Mouse (Mus musculus): Measurements from ENCODE around the gene Cabp2. TPM values are rescaled to one million over a fixed set of nuclear protein-coding genes. Genes with fewer than 3 reads are reported as not detected.
A peak's percentile ranks its signal among the peaks of the same experiment; 100 is the strongest.
"Not testable (repeated sequence)": the region's sequence is repeated elsewhere in the genome, so short reads cannot be mapped to it uniquely, and the experiment has no call there.

The Cabp2 gene
- total and polyA plus RNA-seq, 3 experiments: not detected

DNA sequence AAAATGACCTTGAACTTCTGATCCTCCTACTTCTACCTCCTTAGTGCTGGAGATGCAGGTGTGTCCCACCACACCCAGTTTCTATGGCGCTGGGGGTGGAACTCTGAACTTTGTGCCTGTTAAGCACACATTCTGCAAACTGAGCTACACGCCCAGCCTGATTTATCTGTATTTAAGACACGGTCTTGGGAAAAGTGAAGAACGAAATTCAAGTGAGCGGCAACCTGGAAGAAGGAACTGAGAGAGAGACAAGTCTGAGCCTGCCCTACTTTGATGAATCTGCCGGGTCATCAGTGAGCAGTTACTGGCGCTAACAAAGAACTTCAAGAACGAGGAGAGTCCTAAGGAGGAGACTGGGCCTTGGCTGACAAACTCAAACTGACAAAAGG lies 34.5 kb upstream of the Cabp2 start:
- DNase-seq: no peak
- Histone ChIP-seq H3K79me2 (replicated peaks; ENCODE audit: control insufficient read depth, insufficient read depth, low read length) (no peaks in the 10 kb centered on the region), H3K4me3 (no peak overlapping the region), H3K27me3 (ENCODE audit: control insufficient read depth, insufficient read depth, low read length) (no peaks in the 10 kb centered on the region), H3K9ac (ENCODE audit: low read depth, low read length) (no peak overlapping the region), H3K4me1 (ENCODE audit: control insufficient read depth, insufficient read depth, low read length) (peaks cover 6% of the 10 kb centered on the region), H3K36me3 (ENCODE audit: control insufficient read depth, insufficient read depth, low read length) (no peaks in the 10 kb centered on the region), H3K27ac (no peak overlapping the region)
- TF ChIP-seq POLR2A (IDR thresholded peaks at IDR 0.05; ENCODE audit: insufficient read depth, low read depth, low read length): no peak
- no peak for TF ChIP-seq EP300 (IDR thresholded peaks at IDR 0.05; ENCODE audit: insufficient read depth, low read depth, low read length)
- no peak for TF ChIP-seq CTCF (IDR thresholded peaks at IDR 0.05)
- intact Hi-C loops (cut with DNase I): no loop called here
- 90% methylated on average over 8 of the region's 8 CpGs for WGBS

DNA sequence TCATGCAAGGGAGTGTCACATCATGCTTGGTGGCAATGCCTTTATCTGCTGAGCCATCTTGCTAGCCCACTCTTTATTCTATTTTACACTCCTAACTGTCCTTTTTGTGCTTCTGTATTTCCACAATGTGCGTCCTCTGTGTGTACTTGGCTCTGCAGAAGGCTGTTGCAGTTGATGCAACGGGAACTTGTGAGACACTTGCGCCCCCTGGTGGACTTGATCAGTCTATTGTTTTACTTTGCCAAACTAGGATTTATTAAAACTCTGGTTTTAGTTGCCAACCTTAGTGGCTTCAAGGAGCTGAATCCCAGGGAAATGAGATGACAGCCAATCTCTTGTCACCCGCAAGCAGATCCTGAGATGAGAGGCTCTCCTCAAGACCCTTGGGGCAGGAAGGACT lies 33.5 kb upstream of the Cabp2 start:
- Histone ChIP-seq H3K36me3 (ENCODE audit: control insufficient read depth, insufficient read depth, low read length) (no peaks in the 10 kb centered on the region), H3K79me2 (replicated peaks; ENCODE audit: control insufficient read depth, insufficient read depth, low read length) (no peaks in the 10 kb centered on the region), H3K9ac (ENCODE audit: low read depth, low read length) (no peak overlapping the region), H3K4me3 (no peak overlapping the region), H3K27me3 (ENCODE audit: control insufficient read depth, insufficient read depth, low read length) (no peaks in the 10 kb centered on the region), H3K27ac (no peak overlapping the region), H3K4me1 (ENCODE audit: control insufficient read depth, insufficient read depth, low read length) (peaks cover 6% of the 10 kb centered on the region)
- peak; percentile 76 to 83 for DNase-seq
- WGBS: 21% methylated on average over 4 of the region's 4 CpGs
- TF ChIP-seq POLR2A (IDR thresholded peaks at IDR 0.05; ENCODE audit: insufficient read depth, low read depth, low read length): no peak
- no peak for TF ChIP-seq EP300 (IDR thresholded peaks at IDR 0.05; ENCODE audit: insufficient read depth, low read depth, low read length)
- peak; percentile 91 for TF ChIP-seq CTCF (IDR thresholded peaks at IDR 0.05)
- intact Hi-C loops (cut with DNase I): loop anchor here (1.0 kb wide), 1 partner anchor 29 kb away; no protein-coding TSS in a partner anchor

DNA sequence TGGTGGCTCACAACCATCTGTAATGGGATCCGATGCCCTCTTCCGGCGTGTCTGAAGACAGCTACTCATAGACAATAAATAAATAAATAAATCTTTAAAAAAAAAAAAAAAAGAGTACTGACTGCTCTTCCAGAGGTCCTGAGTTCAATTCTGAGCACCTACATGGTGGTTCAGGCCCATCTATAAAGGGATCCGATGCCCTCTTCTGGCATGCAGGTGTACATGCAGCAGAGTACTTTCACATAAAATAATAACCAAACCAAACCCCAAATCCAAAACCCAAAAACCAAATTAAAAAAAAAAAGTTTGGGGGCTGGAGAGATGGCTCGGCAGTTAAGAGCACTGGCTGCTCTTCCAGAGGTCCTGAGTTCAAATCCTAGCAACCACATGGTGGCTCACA lies 32.3 kb upstream of the Cabp2 start:
- DNase-seq; H3K4me1 ChIP-seq (ENCODE audit: control insufficient read depth, insufficient read depth, low read length); H3K36me3 ChIP-seq (ENCODE audit: control insufficient read depth, insufficient read depth, low read length); H3K4me3 ChIP-seq; H3K9ac ChIP-seq (ENCODE audit: low read depth, low read length); H3K27ac ChIP-seq; intact Hi-C loops (cut with DNase I); H3K27me3 ChIP-seq (ENCODE audit: control insufficient read depth, insufficient read depth, low read length); H3K79me2 ChIP-seq (replicated peaks; ENCODE audit: control insufficient read depth, insufficient read depth, low read length): not testable (repeated sequence)
- WGBS: 75% methylated on average over 5 of the region's 5 CpGs
- TF ChIP-seq CTCF (IDR thresholded peaks at IDR 0.05): peak; percentile 29

GRCm38 (mm10) chr19:4051016-4051415 lies 30.4 kb upstream of the Cabp2 start:
- WGBS: 95% methylated on average over 5 of the region's 5 CpGs
- H3K9ac ChIP-seq (ENCODE audit: low read depth, low read length): no peak overlapping the region
- intact Hi-C loops (cut with DNase I): loop anchor here (5.0 kb wide), 1 partner anchor 176 kb away; no protein-coding TSS in a partner anchor
- no peaks in the 10 kb centered on the region for H3K79me2 ChIP-seq (replicated peaks; ENCODE audit: control insufficient read depth, insufficient read depth, low read length)
- H3K4me1 ChIP-seq (ENCODE audit: control insufficient read depth, insufficient read depth, low read length): peaks cover 1% of the 10 kb centered on the region; the same call in 1 of the 2 replicates
- no peaks in the 10 kb centered on the region for H3K36me3 ChIP-seq (ENCODE audit: control insufficient read depth, insufficient read depth, low read length)
- DNase-seq: no peak
- no peaks in the 10 kb centered on the region for H3K27me3 ChIP-seq (ENCODE audit: control insufficient read depth, insufficient read depth, low read length)
- H3K4me3 ChIP-seq: no peak overlapping the region
- no peak for TF ChIP-seq EP300 (IDR thresholded peaks at IDR 0.05; ENCODE audit: insufficient read depth, low read depth, low read length)
- no peak for TF ChIP-seq POLR2A (IDR thresholded peaks at IDR 0.05; ENCODE audit: insufficient read depth, low read depth, low read length)
- TF ChIP-seq CTCF (IDR thresholded peaks at IDR 0.05): peak; percentile 33; the same call in 1 of the 2 replicates
- H3K27ac ChIP-seq: no peak overlapping the region

- no peak overlapping the region for H3K4me3 ChIP-seq
- H3K9ac ChIP-seq (ENCODE audit: low read depth, low read length): no peak overlapping the region
- TF ChIP-seq POLR2A (IDR thresholded peaks at IDR 0.05; ENCODE audit: insufficient read depth, low read depth, low read length): no peak
- TF ChIP-seq CTCF (IDR thresholded peaks at IDR 0.05): peak; percentile 79
- no peaks in the 10 kb centered on the region for H3K27me3 ChIP-seq (ENCODE audit: control insufficient read depth, insufficient read depth, low read length)
- H3K27ac ChIP-seq: no peak overlapping the region; the same call in 1 of the 2 replicates
- intact Hi-C loops (cut with DNase I): loop anchor here (5.0 kb wide), 1 partner anchor 175 kb away; no protein-coding TSS in a partner anchor
- WGBS: 42% methylated on average over 10 of the region's 10 CpGs
- no peaks in the 10 kb centered on the region for H3K36me3 ChIP-seq (ENCODE audit: control insufficient read depth, insufficient read depth, low read length)
- peak; percentile 66 to 76 for DNase-seq
- no peaks in the 10 kb centered on the region; the same call in 1 of the 2 replicates for H3K4me1 ChIP-seq (ENCODE audit: control insufficient read depth, insufficient read depth, low read length)
- no peaks in the 10 kb centered on the region for H3K79me2 ChIP-seq (replicated peaks; ENCODE audit: control insufficient read depth, insufficient read depth, low read length)
Measured at GRCm38 (mm10) chr19:4051741-4052515, 29.4 kb upstream of the Cabp2 start.

DNA sequence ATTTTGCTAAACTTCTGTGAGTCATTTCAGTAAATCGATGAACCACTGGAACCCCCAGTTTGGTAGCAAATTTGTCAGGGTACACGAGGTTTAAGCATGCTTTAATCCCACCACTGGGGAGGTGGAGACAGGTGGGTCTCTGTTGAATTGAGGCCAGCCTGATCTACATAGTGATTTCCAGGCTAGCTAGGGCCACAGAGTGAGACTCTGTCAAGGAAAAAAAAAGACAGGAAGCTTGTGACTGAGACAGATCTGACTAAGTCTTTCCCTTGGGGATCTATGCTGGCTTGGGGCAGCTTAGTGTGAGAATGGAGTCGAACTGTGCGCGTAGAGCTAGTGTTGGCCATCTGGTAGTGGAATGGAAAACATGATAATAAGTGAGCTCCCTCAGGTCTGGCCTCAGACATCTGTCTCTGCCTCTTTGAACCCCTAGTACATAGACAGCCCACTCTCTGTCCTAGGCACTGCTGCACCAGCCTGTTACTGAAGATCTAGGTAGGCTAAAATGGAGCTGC lies 28.8 kb upstream of the Cabp2 start:
- no peak overlapping the region for H3K4me3 ChIP-seq
- H3K27me3 ChIP-seq (ENCODE audit: control insufficient read depth, insufficient read depth, low read length): no peaks in the 10 kb centered on the region
- 43% methylated on average over 5 of the region's 5 CpGs for WGBS
- H3K36me3 ChIP-seq (ENCODE audit: control insufficient read depth, insufficient read depth, low read length): no peaks in the 10 kb centered on the region
- H3K79me2 ChIP-seq (replicated peaks; ENCODE audit: control insufficient read depth, insufficient read depth, low read length): no peaks in the 10 kb centered on the region
- no peak overlapping the region; the same call in 1 of the 2 replicates for H3K27ac ChIP-seq
- TF ChIP-seq POLR2A (IDR thresholded peaks at IDR 0.05; ENCODE audit: insufficient read depth, low read depth, low read length): no peak
- TF ChIP-seq EP300 (IDR thresholded peaks at IDR 0.05; ENCODE audit: insufficient read depth, low read depth, low read length): no peak
- TF ChIP-seq CTCF (IDR thresholded peaks at IDR 0.05): no peak
- H3K9ac ChIP-seq (ENCODE audit: low read depth, low read length): no peak overlapping the region
- intact Hi-C loops (cut with DNase I): loop anchor here (5.0 kb wide), 1 partner anchor 175 kb away; no protein-coding TSS in a partner anchor
- H3K4me1 ChIP-seq (ENCODE audit: control insufficient read depth, insufficient read depth, low read length): no peaks in the 10 kb centered on the region; the same call in 1 of the 2 replicates
- DNase-seq: no peak
